In the genomic region with DNA sequence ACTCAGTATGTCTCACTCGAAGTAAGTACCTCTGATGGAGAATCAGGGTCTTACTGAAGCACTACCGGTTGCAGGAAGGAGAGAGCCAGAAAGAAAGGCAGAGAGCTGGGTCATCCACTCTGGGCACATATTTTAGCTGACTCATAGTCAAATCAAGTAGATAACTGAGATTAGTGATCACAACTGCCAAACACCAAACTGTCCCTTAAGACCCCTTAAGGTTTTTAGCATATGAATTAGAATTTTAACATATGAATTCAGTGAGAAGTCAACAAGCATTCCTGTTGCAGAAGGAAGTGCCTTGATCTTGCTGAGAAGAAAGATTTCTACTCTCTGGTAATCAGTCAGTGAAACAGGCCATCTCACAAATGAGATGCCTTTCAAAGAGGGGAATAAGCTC, we compare ENCODE assay signal across 33 mouse cellular contexts.
"Had no signal": no experiment of that assay in that cellular context is flagged by ENCODE, and none has a peak within 500 bp of the region (broad histone marks: within the 10 kb centered on the region; RNA-seq: fewer than 3 reads in every experiment).

No protein-coding gene starts in this region.

- H3K9me3 ChIP-seq: heart, embryonic 15.5 days; hindbrain, embryonic 10.5 days; hindbrain, embryonic 12.5 days; hindbrain, embryonic 13.5 days; hindbrain, embryonic 15.5 days; intestine, embryonic 15.5 days; kidney, embryonic 15.5 days had no signal

- H3K27ac ChIP-seq: heart, embryonic 13.5 days; heart, embryonic 15.5 days; hindbrain, embryonic 10.5 days; hindbrain, embryonic 12.5 days; hindbrain, embryonic 13.5 days; hindbrain, embryonic 14.5 days; hindbrain, embryonic 15.5 days; hindbrain, postnatal 0 days; intestine, embryonic 15.5 days; kidney, embryonic 15.5 days; kidney, postnatal 0 days; layer of hippocampus, adult 2 months; left cerebral cortex, adult 2 months had no signal

- H3K4me1 ChIP-seq: heart, embryonic 13.5 days; heart, embryonic 15.5 days; hindbrain, embryonic 10.5 days; hindbrain, embryonic 12.5 days; hindbrain, embryonic 13.5 days; hindbrain, embryonic 15.5 days; intestine, embryonic 15.5 days; kidney, embryonic 15.5 days had no signal

- DNase-seq: heart, postnatal 10 days; heart, postnatal 14 days; heart, postnatal 36 days; heart, postnatal 4 days; kidney, adult 11 months; kidney, adult 18-20 months; kidney, adult 2 months; kidney, adult 8-10 months; kidney, adult 9 months; kidney, postnatal 10 days; kidney, postnatal 14 days; kidney, postnatal 25 days; kidney, postnatal 36 days; kidney, postnatal 4 days; layer of hippocampus, adult 9-11 months; layer of hippocampus, postnatal 36 days had no signal

- H3K9ac ChIP-seq: heart, embryonic 13.5 days; heart, embryonic 15.5 days; hindbrain, embryonic 12.5 days; hindbrain, embryonic 13.5 days; hindbrain, embryonic 14.5 days; hindbrain, embryonic 15.5 days; intestine, embryonic 15.5 days; kidney, embryonic 15.5 days had no signal

- ATAC-seq: hindbrain, embryonic 16.5 days; hindbrain, postnatal 0 days; inflammation-experienced regulatory T-cells, adult 6 months; intestine, embryonic 15.5 days; intestine, embryonic 16.5 days; intestine, postnatal 0 days had no signal

- H3K36me3 ChIP-seq: heart, embryonic 13.5 days; heart, embryonic 15.5 days; hindbrain, embryonic 10.5 days; hindbrain, embryonic 12.5 days; hindbrain, embryonic 13.5 days; hindbrain, embryonic 15.5 days; intestine, embryonic 15.5 days; kidney, embryonic 15.5 days had no signal

- H3K4me3 ChIP-seq: heart, embryonic 13.5 days; heart, embryonic 15.5 days; hindbrain, embryonic 10.5 days; hindbrain, embryonic 12.5 days; hindbrain, embryonic 13.5 days; hindbrain, embryonic 15.5 days; intestine, embryonic 15.5 days; kidney, embryonic 15.5 days; layer of hippocampus, adult 2 months; left cerebral cortex, adult 2 months had no signal
